Mouse (Mus musculus) retina, embryonic 14.5 days (tissue): ENCODE data around the gene Nipal3.

Experiments used
- DNase-seq: peaks from one replicate; pipeline ENCODE4 v3.0.0-alpha.2; 2015; ENCODE audit warnings: low spot score

The Nipal3 gene

GRCm38 (mm10) chr4:135494521-135495396 lies at the start of gene Nipal3, which contains the start of gene Stpg1:
TSS of gene Nipal3 (minus strand) at chr4:135495038.
TSS of gene Stpg1 (plus strand) at chr4:135494790.
- peak; percentile 90 for DNase-seq

- no peak for DNase-seq
Observed at GRCm38 (mm10) chr4:135544284-135544683, 49.4 kb upstream of the Nipal3 start.

- DNase-seq = no peak
Observed at GRCm38 (mm10) chr4:135540057-135540456, 45.2 kb upstream of the Nipal3 start.

- no peak for DNase-seq
Observed at GRCm38 (mm10) chr4:135539056-135539455, 44.2 kb upstream of the Nipal3 start.

- no peak for DNase-seq
Observed at GRCm38 (mm10) chr4:135535021-135535420, 40.2 kb upstream of the Nipal3 start.

GRCm38 (mm10) chr4:135533001-135533400 lies 38.2 kb upstream of the Nipal3 start:
- no peak for DNase-seq

GRCm38 (mm10) chr4:135531771-135532613 lies 37.2 kb upstream of the Nipal3 start:
- DNase-seq = no peak

GRCm38 (mm10) chr4:135531236-135531635 lies 36.4 kb upstream of the Nipal3 start:
- no peak for DNase-seq

- DNase-seq = no peak
Observed at GRCm38 (mm10) chr4:135530270-135530669, 35.4 kb upstream of the Nipal3 start.

- DNase-seq = peak; percentile 66
Observed at GRCm38 (mm10) chr4:135526039-135526710, 31.3 kb upstream of the Nipal3 start.

GRCm38 (mm10) chr4:135525057-135525456 lies 30.2 kb upstream of the Nipal3 start:
- DNase-seq = no peak

GRCm38 (mm10) chr4:135523939-135524338 lies 29.1 kb upstream of the Nipal3 start:
- peak; percentile 64 for DNase-seq

- DNase-seq = no peak
Observed at GRCm38 (mm10) chr4:135520421-135520820, 25.6 kb upstream of the Nipal3 start.

GRCm38 (mm10) chr4:135518135-135518534 lies 23.3 kb upstream of the Nipal3 start:
- DNase-seq = no peak

GRCm38 (mm10) chr4:135516351-135517316 lies 21.8 kb upstream of the Nipal3 start:
- DNase-seq = peak; percentile 77

GRCm38 (mm10) chr4:135514925-135515324 lies 20.1 kb upstream of the Nipal3 start:
- no peak for DNase-seq

- no peak for DNase-seq
Observed at GRCm38 (mm10) chr4:135513865-135514264, 19.0 kb upstream of the Nipal3 start.

GRCm38 (mm10) chr4:135509515-135509914 lies 14.7 kb upstream of the Nipal3 start:
- no peak for DNase-seq

GRCm38 (mm10) chr4:135508419-135509039 lies 13.7 kb upstream of the Nipal3 start:
- peak; percentile 94 for DNase-seq

GRCm38 (mm10) chr4:135507547-135508350 lies 12.9 kb upstream of the Nipal3 start:
- peak; percentile 80 for DNase-seq
